Mouse (Mus musculus) spleen, adult 12 weeks (tissue): Measurements from ENCODE around the gene Kcnmb1.
A peak's percentile ranks its signal among the peaks of the same experiment; 100 is the strongest.

ENCODE experiments used
- DNase-seq: peaks from one replicate; pipeline ENCODE4 v3.0.0; 2022; ENCODE audit warnings: low spot score

Kcnmb1 gene

GRCm38 (mm10) chr11:33962688-33963407 is at the start of gene Kcnmb1:
Gene Kcnmb1, plus strand, starts transcription at chr11:33963013.
- DNase-seq, result no peak

DNA sequence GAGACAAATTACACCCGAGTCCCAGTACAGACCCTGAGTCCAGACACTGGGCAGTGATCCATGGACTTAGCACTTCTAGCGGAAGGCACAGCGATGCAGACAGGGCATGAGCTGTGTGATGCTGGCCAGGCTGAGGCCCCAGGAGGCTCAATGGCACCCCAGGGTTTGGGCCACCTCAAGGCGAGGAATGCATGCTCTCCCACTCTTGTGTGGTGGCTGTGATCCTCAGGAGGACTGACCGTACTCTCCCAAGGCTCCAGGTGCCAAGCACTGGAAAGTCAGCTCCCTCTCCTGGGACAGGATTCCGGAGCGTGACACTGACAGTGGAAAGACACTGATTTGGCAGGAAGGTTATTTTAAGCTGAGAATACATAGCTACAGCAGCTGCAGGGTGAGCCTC is 49.8 kb upstream of the Kcnmb1 start:
- DNase-seq, result no peak

GRCm38 (mm10) chr11:33914216-33914615 is 48.6 kb upstream of the Kcnmb1 start:
- no peak for DNase-seq

DNA sequence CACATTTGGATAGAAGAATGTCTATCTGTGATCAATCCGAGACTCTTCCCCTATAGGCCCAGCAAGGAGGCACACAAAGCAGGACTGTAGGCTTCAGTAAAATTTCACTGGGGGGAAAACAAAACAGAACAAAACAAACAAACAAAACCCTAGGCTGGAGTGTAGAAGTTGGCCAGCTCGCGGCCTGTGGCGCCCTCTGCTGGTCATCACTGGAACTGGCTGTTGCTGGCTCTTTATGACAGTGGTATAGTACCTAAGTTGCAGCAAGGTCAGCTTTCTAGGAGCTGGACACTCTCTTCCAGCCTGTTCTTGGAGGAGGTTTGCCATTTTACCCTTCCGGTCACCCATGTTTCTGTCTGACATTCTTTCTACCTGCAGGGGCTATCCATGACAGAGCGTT is 45.2 kb upstream of the Kcnmb1 start:
- peak; percentile 33 for DNase-seq

- DNase-seq, result no peak
Observed at GRCm38 (mm10) chr11:33918424-33918823, 44.4 kb upstream of the Kcnmb1 start.

- no peak for DNase-seq
Observed at GRCm38 (mm10) chr11:33919826-33920225, 43.0 kb upstream of the Kcnmb1 start.

DNA sequence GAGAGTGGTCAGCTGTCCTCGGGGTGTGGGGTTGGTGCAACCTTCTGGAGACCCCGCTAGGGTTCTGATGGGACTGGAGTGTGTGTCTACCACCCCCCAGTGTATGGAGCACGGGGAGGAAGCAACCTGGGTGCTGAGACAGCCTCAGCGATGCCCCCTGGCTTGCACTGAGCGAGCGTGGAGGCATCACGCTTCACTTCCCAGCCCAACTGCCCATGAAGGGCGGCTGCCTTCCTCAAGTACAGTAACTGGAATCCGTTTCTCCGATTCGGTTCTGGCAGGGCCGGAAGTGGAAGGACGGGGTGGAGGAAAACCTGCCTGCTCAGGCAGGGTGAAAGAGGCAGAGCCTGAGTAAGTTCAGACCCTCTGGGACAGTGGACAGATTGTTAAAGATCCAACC is 41.4 kb upstream of the Kcnmb1 start:
- DNase-seq, result no peak

DNA sequence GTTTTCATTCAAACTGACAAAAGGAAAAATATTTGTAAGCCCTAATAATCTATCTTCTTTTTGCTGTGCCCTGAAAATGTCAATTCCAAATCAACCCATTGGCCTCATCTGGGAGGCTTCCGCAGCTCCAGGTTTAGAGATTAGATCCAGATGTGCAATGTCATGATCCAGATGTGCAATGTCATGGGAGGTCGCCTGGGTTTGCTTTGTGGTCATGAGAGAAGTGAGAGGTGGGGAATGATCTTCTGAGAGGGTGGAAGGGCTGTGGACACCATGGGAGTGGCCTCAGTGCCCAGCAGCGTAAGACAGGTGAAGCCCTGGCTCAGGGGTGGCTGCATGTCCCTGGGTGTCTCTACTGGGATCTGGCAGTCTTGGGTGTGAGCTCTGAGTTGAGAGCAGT is 39.8 kb upstream of the Kcnmb1 start:
- no peak for DNase-seq

GRCm38 (mm10) chr11:33925778-33926177 is 37.0 kb upstream of the Kcnmb1 start:
- no peak for DNase-seq

DNA sequence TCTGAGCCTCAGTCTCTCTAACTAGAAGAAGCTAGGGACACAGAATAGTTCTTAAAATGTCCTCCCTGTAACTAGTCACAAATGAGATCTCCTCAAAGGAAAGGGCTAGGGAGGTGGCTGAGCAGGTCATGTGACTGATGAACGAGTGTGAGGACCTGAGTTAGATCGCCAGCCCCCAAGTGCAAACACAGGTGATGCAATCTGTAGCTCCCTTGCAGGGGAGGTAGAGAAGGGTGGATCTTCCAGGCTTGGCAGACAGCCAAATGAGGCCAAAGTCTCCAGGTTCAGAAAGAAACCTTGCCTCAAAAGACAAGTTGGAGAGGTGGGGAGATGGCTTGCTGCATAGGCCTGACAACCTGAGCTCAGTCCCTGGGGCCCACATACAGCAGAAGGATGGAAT is 36.3 kb upstream of the Kcnmb1 start:
- DNase-seq, result no peak

- DNase-seq, result no peak
Observed at GRCm38 (mm10) chr11:33927321-33927720, 35.5 kb upstream of the Kcnmb1 start.

DNA sequence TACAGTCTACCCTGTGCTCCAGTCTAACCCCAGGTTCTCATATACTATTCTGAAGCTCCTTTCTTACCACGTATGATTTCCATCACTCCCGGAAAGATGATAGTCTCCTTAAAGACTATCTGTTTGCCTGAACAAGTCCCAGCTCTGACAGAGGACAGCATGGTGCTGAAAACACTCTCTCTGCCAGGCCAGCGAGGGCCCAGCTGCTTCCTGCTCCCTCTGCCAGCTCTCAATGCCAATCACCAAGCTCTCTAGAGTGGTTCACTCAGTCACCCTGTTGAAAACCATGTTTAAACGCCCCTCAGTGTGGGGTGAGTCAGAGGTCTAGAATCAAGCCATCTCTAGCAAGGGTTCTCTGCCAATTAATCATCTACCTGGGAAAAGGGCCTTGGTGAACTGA is 35.0 kb upstream of the Kcnmb1 start:
- no peak for DNase-seq

DNA sequence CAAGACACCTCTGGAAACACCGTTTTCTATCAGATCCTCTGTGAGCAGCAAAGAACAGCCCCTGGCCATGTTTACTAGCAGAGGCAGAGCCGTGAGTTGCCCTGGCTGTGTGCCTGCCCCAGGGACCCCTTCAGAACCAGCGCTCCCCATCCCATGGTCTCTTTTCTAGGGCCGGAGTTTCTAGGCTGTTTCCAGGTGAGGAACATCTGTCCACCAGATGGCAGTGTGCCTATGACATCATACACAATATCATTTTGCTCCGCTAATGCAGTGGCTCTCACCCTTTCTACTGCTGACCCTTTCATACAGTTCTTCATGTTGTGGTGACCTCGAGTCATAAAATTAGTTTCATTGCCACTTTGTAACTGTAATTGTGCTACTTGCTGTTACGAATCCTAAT is 34.2 kb upstream of the Kcnmb1 start:
- no peak for DNase-seq

GRCm38 (mm10) chr11:33929412-33929811 is 33.4 kb upstream of the Kcnmb1 start:
- no peak for DNase-seq

- peak; percentile 29 for DNase-seq
Observed at GRCm38 (mm10) chr11:33931836-33932385, 30.9 kb upstream of the Kcnmb1 start.

DNA sequence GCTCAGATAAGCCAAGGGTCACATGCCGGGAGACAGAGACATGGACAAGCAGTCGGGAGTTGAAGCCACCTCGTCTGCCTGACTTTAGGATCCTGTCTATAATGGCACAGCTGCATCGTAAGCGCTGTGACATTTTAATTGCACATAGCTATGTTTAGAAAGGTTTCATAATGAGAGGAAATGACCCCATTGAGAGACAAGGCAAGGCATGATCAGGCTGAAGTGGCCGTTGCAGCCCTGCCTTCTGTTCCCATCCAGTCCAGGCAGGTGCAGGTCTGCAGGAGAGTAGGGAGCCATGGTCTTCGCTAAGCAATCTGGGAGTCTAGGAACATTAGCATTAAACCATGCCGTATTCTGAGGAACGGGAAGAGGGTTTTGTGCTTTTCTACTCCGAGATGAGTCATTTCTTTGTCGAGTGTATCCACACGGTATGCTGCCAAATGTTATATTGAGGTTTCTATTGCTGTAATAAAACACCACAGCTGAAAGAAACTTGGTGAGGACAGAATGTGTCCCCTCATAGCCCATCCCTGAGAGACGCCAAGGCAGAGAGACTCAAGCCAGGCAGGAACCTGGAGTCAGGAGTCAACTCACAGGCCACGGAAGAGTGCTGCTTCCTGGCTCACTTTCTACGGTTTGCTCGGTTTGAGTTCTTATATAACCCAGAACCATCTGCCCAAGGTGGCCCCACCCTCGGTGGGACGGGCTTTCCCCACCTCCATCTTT is 30.3 kb upstream of the Kcnmb1 start:
- DNase-seq, result no peak

DNA sequence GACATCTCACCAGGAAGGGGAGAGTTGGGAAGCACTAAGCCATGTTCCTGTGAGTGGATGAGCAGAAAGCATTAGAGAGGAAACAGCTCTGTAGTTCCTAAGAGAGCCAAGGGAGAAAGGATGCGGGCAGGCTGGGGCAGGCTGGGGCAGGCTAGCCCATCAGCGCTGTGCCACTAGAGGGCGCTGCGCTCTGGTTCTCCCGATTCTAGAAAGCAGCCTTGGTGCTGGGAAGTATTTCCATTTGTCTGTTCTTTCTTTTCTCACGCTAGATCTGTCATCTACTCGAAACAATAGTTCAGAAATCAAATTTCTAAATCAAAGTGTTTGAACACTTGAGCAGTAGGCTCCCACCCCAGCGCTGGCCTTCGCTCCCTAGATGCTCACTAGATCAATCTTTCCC is 28.5 kb upstream of the Kcnmb1 start:
- no peak for DNase-seq

DNA sequence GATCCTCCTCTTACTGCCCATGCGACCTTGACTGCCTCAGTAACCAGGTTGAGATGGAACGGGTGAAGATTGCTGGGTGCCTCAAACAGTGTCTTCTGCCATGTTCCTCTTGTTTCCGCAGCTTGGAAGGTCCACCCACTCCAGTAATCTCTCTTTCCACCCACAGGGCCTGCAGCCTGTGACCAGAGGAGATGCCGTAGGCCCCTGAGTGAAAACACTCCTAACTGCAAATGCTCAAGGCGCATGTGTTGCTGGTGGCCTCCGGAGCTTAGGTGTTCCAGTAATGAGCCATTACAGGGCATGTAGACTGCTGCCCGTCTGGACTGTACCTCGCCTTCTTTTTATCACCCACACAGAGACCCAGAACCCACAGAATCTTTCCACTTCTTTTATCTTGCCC is 25.2 kb upstream of the Kcnmb1 start:
- DNase-seq, result no peak

DNA sequence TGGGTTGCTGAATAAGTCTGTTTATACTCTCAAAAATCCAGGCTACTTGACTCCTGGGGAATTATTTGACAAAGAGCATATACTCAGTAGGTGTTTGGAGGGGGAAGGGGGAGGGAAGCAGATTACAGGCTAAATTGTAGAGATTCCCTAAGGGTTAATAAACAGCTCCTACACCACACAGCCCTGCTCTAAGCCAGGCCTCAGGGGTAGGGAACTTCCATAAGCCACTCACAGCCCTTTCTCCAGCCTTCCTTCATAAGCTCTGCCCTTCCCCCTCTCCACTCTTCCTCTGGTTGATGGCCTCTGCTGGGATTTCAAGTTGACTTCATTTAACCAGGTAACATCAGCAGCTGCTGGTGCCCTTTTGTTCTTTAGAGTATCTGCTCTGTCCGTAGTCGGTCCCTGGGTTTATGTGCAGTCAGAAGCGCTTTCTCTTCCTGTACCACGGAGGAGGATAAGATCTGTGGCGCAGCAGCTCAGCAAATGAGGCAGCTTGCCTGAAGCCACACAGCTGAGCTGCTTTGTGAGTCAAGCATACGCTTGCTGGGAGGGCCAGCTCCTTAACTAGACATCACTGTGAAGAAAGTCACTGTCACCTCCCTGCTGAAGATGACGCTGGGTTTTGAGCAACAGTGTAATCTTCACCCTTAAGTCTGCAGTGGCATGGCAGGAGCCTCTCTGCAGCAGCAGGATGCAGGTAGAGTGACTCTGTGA is 24.1 kb upstream of the Kcnmb1 start:
- DNase-seq, result peak; percentile 9

GRCm38 (mm10) chr11:33939456-33940113 is 23.2 kb upstream of the Kcnmb1 start:
- DNase-seq, result no peak

DNA sequence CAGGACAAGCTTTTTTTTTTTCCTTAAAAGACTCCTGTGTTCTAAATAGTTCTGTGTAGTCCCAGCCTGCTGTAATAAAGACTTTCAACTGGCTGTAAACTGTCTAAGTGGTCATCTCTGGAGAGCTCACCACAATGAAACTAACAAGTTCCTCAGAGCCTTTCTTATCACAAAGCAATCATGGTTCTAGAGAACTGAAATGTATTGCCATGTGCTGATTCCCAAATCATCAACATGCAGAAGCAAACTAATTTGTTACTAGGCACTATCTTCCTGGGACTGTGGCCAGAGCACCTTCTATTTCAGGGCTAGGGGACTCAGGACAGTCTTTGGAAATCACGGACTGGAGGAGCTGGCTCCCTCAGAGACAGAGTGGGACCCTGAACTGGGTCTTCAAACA is 19.2 kb upstream of the Kcnmb1 start:
- no peak for DNase-seq

DNA sequence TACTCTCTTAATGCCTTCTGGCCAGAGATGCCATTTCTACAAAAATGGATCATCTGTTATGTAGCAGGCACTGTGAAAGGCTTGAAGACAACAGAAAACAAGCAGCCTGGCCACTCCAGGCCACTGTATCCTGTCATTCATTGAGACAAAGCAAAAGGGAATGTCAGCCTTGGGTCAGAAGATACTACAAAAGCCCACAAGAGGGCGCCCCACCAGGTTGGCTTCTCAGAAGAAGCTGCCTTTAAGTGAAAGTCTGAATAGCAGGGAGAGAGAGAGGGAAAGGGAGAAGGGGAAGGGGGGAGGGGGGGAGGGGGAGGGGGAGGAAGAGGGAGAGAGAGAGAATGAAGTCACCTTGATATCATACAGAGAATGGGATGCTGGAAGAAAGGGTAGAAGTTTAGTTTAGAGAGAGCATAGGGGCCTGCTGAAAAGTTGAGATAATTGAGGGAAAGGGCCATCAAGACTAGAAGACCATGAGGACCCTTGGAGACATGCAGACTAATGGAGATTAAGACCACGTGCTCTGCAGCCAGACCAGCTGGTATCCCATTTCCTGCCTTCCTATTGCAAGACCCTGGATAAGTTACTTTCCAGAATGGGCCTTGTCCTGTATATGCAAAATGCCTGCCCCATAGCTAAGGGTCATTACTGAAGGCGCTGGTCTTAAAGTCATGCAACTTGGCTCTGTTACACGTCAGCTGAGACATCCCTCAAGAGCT is 18.6 kb upstream of the Kcnmb1 start:
- no peak for DNase-seq
